Mouse (Mus musculus): ENCODE data around the gene Gm47969.
"Not testable (repeated sequence)": the region's sequence is repeated elsewhere in the genome, so short reads cannot be mapped to it uniquely, and the experiment has no call there.

Gene Gm47969

GRCm38 (mm10) chr1:83044882-83045427 is at the start of gene Gm47969:
TSS of gene Gm47969 (plus strand) at chr1:83044932.
- no peak for DNase-seq

- not testable (repeated sequence) for DNase-seq
Measured at GRCm38 (mm10) chr1:83000306-83000705, 44.4 kb upstream of the Gm47969 start, which contains the start of gene Gm47959. TSS of gene Gm47959 (plus strand) at chr1:83000548.

GRCm38 (mm10) chr1:83006218-83007179 is 38.2 kb upstream of the Gm47969 start:
- no peak for DNase-seq

- no peak for DNase-seq
Measured at GRCm38 (mm10) chr1:83007471-83007870, 37.3 kb upstream of the Gm47969 start.

GRCm38 (mm10) chr1:83014477-83014876 is 30.3 kb upstream of the Gm47969 start:
- no peak for DNase-seq

GRCm38 (mm10) chr1:83015329-83015879 is 29.3 kb upstream of the Gm47969 start:
- no peak for DNase-seq

- no peak for DNase-seq
Measured at GRCm38 (mm10) chr1:83016556-83016955, 28.2 kb upstream of the Gm47969 start.

GRCm38 (mm10) chr1:83031950-83032349 is 12.8 kb upstream of the Gm47969 start:
- no peak for DNase-seq

GRCm38 (mm10) chr1:83032508-83032907 is 12.2 kb upstream of the Gm47969 start:
- DNase-seq = no peak

GRCm38 (mm10) chr1:83034509-83034908 is 10.2 kb upstream of the Gm47969 start:
- DNase-seq = no peak

GRCm38 (mm10) chr1:83036892-83037667 is 7.7 kb upstream of the Gm47969 start:
- DNase-seq = no peak

- peak; percentile 11 for DNase-seq
Measured at GRCm38 (mm10) chr1:83038109-83038672, 6.5 kb upstream of the Gm47969 start, which contains the start of gene Slc19a3. TSS of gene Slc19a3 (minus strand) at chr1:83038448.

GRCm38 (mm10) chr1:83039080-83039479 is 5.7 kb upstream of the Gm47969 start:
- DNase-seq = no peak

GRCm38 (mm10) chr1:83042380-83042779 is 2.4 kb upstream of the Gm47969 start, which contains the start of gene Krtap28-10:
TSS of gene Krtap28-10 (minus strand) at chr1:83042480.
- no peak for DNase-seq

- no peak for DNase-seq
Measured at GRCm38 (mm10) chr1:83058481-83058880, 13.7 kb downstream of the Gm47969 start.

- DNase-seq = no peak
Measured at GRCm38 (mm10) chr1:83059278-83059677, 14.5 kb downstream of the Gm47969 start, which contains the start of gene A030005K14Rik. TSS of gene A030005K14Rik (minus strand) at chr1:83059378.

- no peak for DNase-seq
Measured at GRCm38 (mm10) chr1:83060643-83061042, 15.9 kb downstream of the Gm47969 start, which contains the start of gene Krtap28-13. TSS of gene Krtap28-13 (plus strand) at chr1:83060930.

- DNase-seq = no peak
Measured at GRCm38 (mm10) chr1:83064851-83065250, 20.1 kb downstream of the Gm47969 start.

GRCm38 (mm10) chr1:83066577-83066976 is 21.8 kb downstream of the Gm47969 start:
- no peak for DNase-seq

- no peak for DNase-seq
Measured at GRCm38 (mm10) chr1:83067205-83067604, 22.5 kb downstream of the Gm47969 start.

GRCm38 (mm10) chr1:83075526-83076189 is 30.9 kb downstream of the Gm47969 start:
- no peak for DNase-seq
